Mouse (Mus musculus): Measurements from ENCODE around the gene Zcchc4. TPM values are rescaled to one million over a fixed set of nuclear protein-coding genes. Genes with fewer than 3 reads are reported as not detected.
"Not testable (repeated sequence)": the region's sequence is repeated elsewhere in the genome, so short reads cannot be mapped to it uniquely, and the experiment has no call there.

Gene Zcchc4
- total and polyA plus RNA-seq, 3 experiments = 14.8 to 18.9 (median 17.2) TPM

GRCm38 (mm10) chr5:52762586-52762985 is 12.6 kb upstream of the Zcchc4 start:
- no peaks in the 10 kb centered on the region for H3K79me2 ChIP-seq (replicated peaks; ENCODE audit: control insufficient read depth, extremely low read depth, insufficient read depth, poor library complexity, severe bottlenecking)
- no peaks in the 10 kb centered on the region for H3K27me3 ChIP-seq (replicated peaks)
- DNase-seq (ENCODE audit: extremely low read depth) = no peak
- no peak overlapping the region for H3K4me2 ChIP-seq (ENCODE audit: insufficient read depth, low read depth, poor library complexity, severe bottlenecking)
- dilution Hi-C loops (cut with MboI; ENCODE audit: extremely low pct_ligation_motif_present, extremely low pct_unique_long_range_greater_than_20kb, low sequenced_read_pairs) = no loop called here
- no peaks in the 10 kb centered on the region for H3K9me3 ChIP-seq (replicated peaks; ENCODE audit: low read length)
- no peak overlapping the region for H3K9ac ChIP-seq (ENCODE audit: insufficient read depth, low read depth)
- TF ChIP-seq JUND (conservative IDR thresholded peaks at IDR 0.05; ENCODE audit: low read depth, low read length) = no peak
- TF ChIP-seq TCF12 (IDR thresholded peaks at IDR 0.05; ENCODE audit: low read depth, low read length) = no peak
- peaks cover 0 to 4% of the 10 kb centered on the region in 2 experiments; a peak in 1 of 4 replicates for H3K4me1 ChIP-seq (ENCODE audit: control insufficient read depth in 1 of 2, insufficient read depth in 2 of 2)
- in situ Hi-C loops (cut with MboI; ENCODE audit: low pct_ligation_motif_present, low pct_unique_long_range_greater_than_20kb, low sequenced_read_pairs) = no loop called here
- no peak overlapping the region for H3K27ac ChIP-seq (ENCODE audit: insufficient read depth, low read depth)
- peaks cover 13 to 42% of the 10 kb centered on the region in 2 experiments for H3K36me3 ChIP-seq (replicated peaks in 1 of 2; ENCODE audit: control insufficient read depth in 1 of 2, insufficient read depth in 1 of 2, low read length in 1 of 2)
- H3K4me3 ChIP-seq (replicated peaks in 1 of 3; ENCODE audit: low read depth in 2 of 3, low read length in 2 of 3, poor library complexity in 1 of 3) = no peak overlapping the region

DNA sequence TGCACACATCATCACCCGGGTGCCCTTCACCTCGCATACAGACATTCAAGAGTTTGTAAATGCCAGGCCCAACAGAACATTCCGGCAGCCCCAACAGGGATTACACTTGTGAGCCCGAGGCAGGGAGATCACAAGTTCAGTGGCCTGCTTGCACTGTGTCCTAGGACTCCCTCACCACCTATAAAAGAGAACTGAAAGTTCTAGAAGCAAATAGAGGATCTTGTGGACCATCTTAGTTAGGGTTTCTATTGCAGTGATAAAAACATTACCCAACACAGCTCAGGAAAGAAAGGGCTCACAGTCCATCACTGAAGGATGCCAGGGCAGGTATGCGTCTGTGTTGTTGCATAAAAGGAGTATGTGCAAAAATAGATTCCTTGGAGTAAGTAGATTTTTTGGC is 942 bp upstream of the Zcchc4 start:
- in situ Hi-C loops (cut with MboI; ENCODE audit: low pct_ligation_motif_present, low pct_unique_long_range_greater_than_20kb, low sequenced_read_pairs) (no loop called here), dilution Hi-C loops (cut with MboI; ENCODE audit: extremely low pct_ligation_motif_present, extremely low pct_unique_long_range_greater_than_20kb, low sequenced_read_pairs) (no loop called here)
- no peaks in the 10 kb centered on the region for H3K27me3 ChIP-seq (replicated peaks)
- no peak overlapping the region for H3K4me3 ChIP-seq (replicated peaks in 1 of 3; ENCODE audit: low read depth in 2 of 3, low read length in 2 of 3, poor library complexity in 1 of 3)
- no peaks in the 10 kb centered on the region for H3K9me3 ChIP-seq (replicated peaks; ENCODE audit: low read length)
- TF ChIP-seq IRF4 (IDR thresholded peaks at IDR 0.05; ENCODE audit: low read depth, low read length) (peak; percentile 31; the same call in 1 of the 2 replicates), POLR2A (IDR thresholded peaks at IDR 0.05; ENCODE audit: low read depth, low read length) (no peak)
- H3K4me1 ChIP-seq (ENCODE audit: control insufficient read depth in 1 of 2, insufficient read depth in 2 of 2) = peaks cover 0 to 8% of the 10 kb centered on the region in 2 experiments; a peak in 2 of 4 replicates
- H3K36me3 ChIP-seq (replicated peaks in 1 of 2; ENCODE audit: control insufficient read depth in 1 of 2, insufficient read depth in 1 of 2, low read length in 1 of 2) = peaks cover 6 to 17% of the 10 kb centered on the region in 2 experiments
- no peak overlapping the region for H3K27ac ChIP-seq (ENCODE audit: insufficient read depth, low read depth)
- no peak overlapping the region for H3K4me2 ChIP-seq (ENCODE audit: insufficient read depth, low read depth, poor library complexity, severe bottlenecking)
- H3K79me2 ChIP-seq (replicated peaks; ENCODE audit: control insufficient read depth, extremely low read depth, insufficient read depth, poor library complexity, severe bottlenecking) = no peaks in the 10 kb centered on the region
- DNase-seq (ENCODE audit: extremely low read depth) = no peak
- H3K9ac ChIP-seq (ENCODE audit: insufficient read depth, low read depth) = no peak overlapping the region

GRCm38 (mm10) chr5:52776466-52777354 is 1.5 kb downstream of the Zcchc4 start:
- H3K79me2 ChIP-seq (replicated peaks; ENCODE audit: control insufficient read depth, extremely low read depth, insufficient read depth, poor library complexity, severe bottlenecking); H3K9ac ChIP-seq (ENCODE audit: insufficient read depth, low read depth); H3K9me3 ChIP-seq (replicated peaks; ENCODE audit: low read length); H3K4me2 ChIP-seq (ENCODE audit: insufficient read depth, low read depth, poor library complexity, severe bottlenecking); dilution Hi-C loops (cut with MboI; ENCODE audit: extremely low pct_ligation_motif_present, extremely low pct_unique_long_range_greater_than_20kb, low sequenced_read_pairs); DNase-seq (ENCODE audit: extremely low read depth); H3K27me3 ChIP-seq (replicated peaks); H3K4me3 ChIP-seq (replicated peaks in 1 of 3; ENCODE audit: low read depth in 2 of 3, low read length in 2 of 3, poor library complexity in 1 of 3); in situ Hi-C loops (cut with MboI; ENCODE audit: low pct_ligation_motif_present, low pct_unique_long_range_greater_than_20kb, low sequenced_read_pairs); H3K27ac ChIP-seq (ENCODE audit: insufficient read depth, low read depth); H3K36me3 ChIP-seq (replicated peaks in 1 of 2; ENCODE audit: control insufficient read depth in 1 of 2, insufficient read depth in 1 of 2, low read length in 1 of 2); H3K4me1 ChIP-seq (ENCODE audit: control insufficient read depth in 1 of 2, insufficient read depth in 2 of 2): not testable (repeated sequence)
